Mouse (Mus musculus) midbrain, embryonic 11.5 days (tissue): ENCODE results near the gene Nck2. TPM values are rescaled to one million over a fixed set of nuclear protein-coding genes. Genes with fewer than 3 reads are reported as not detected.

Experiments used
- ATAC-seq: fragments of 200-750 bp; cut with Nextera tagmentation; 2 replicates; pipeline ENCODE4 v1.8.0; 2017; ENCODE audit warnings: moderate TSS enrichment, moderate library complexity; ENCODE audit not compliant: low FRiP score
- DNase-seq: peaks from one replicate; pipeline ENCODE4 v3.0.0; 2015; ENCODE audit warnings: low spot score; ENCODE audit errors: missing footprints
- H3K27ac ChIP-seq: fragments of 300-500 bp; sonication (generic); 2 replicates; pipeline ENCODE4 v1.5.1; 2014; ENCODE audit warnings: low read depth, low read length
- H3K27me3 ChIP-seq: fragments of 300-500 bp; sonication (generic); 2 replicates; pipeline ENCODE4 v1.6.1; 2014; ENCODE audit warnings: mild to moderate bottlenecking, low read length, moderate library complexity, mixed read lengths; ENCODE audit not compliant: control insufficient read depth, insufficient read depth
- H3K36me3 ChIP-seq: fragments of 300-500 bp; sonication (generic); 2 replicates; pipeline ENCODE4 v1.6.1; 2014; ENCODE audit warnings: mild to moderate bottlenecking, low read length, moderate library complexity, mixed read lengths; ENCODE audit not compliant: control insufficient read depth, insufficient read depth
- H3K4me1 ChIP-seq: fragments of 300-500 bp; sonication (generic); 2 replicates; pipeline ENCODE4 v1.6.1; 2014; ENCODE audit warnings: low read length; ENCODE audit not compliant: control insufficient read depth, insufficient read depth
- H3K4me2 ChIP-seq: fragments of 300-500 bp; sonication (generic); 2 replicates; pipeline ENCODE4 v1.6.1; 2014; ENCODE audit warnings: mild to moderate bottlenecking, moderate library complexity
- H3K4me3 ChIP-seq: fragments of 300-500 bp; sonication (generic); 2 replicates; pipeline ENCODE4 v1.5.1; 2014; ENCODE audit warnings: low read depth, low read length
- H3K9ac ChIP-seq: fragments of 300-500 bp; sonication (generic); 2 replicates; pipeline ENCODE4 v1.6.1; 2014; ENCODE audit warnings: low read length
- H3K9me3 ChIP-seq: fragments of 300-500 bp; sonication (generic); 2 replicates; pipeline ENCODE4 v1.6.1; 2016; ENCODE audit warnings: low read length; ENCODE audit not compliant: control insufficient read depth
- WGBS: fragments of 180-500 bp; shearing (Covaris S2); extraction: QIAGEN DNeasy Blood & Tissue Kit; methylation state at CpG from one replicate; pipeline ENCODE4 v1.1.7; 2014; 5-methylcytosine and 5-hydroxymethylcytosine counted together
- polyA plus RNA-seq: library from polyadenylated mRNA; unstranded; fragments of >200 nt; fragmentation: Nextera tagmentation; extraction: Ambion mirVana; gene quantifications from 2 replicates; pipeline ENCODE4 v1.2.1, GENCODE M21; 2014

Gene Nck2
- polyA plus RNA-seq, 1 experiment from 2014 or later: 33.6 TPM

DNA sequence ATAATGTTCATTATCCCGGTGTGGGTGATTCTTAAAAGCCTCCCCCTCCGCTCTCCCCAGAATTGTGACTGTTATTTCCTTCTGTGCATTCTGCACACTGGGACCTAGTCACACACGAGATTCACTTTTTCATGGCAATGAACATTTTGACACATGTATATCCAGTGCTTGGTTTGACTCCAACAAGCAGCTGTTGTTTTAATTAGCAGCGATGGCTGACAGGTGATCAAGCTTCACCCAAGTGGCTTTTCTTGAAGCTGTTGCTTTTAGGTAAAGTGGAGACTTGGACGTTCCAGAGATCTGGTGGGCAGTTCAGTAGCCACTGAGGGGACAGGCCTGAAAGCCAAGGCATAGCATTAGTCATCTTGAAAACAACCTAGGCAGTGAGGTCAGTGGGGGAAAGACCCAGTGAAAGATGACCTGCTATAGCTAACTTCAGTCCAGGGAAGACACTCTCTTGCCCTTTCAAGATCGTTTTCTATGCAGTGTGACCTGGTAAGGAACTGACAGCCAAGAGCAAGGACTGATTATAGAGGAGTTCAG lies 17.3 kb upstream of the Nck2 start:
- no peaks in the 10 kb centered on the region for H3K4me1 ChIP-seq
- ATAC-seq: no peak
- no peaks in the 10 kb centered on the region for H3K36me3 ChIP-seq
- 84% methylated on average over 6 of the region's 6 CpGs for WGBS
- no peaks in the 10 kb centered on the region for H3K9me3 ChIP-seq
- H3K4me2 ChIP-seq: no peak overlapping the region
- no peaks in the 10 kb centered on the region for H3K27me3 ChIP-seq
- DNase-seq: no peak
- H3K4me3 ChIP-seq: no peak overlapping the region
- H3K27ac ChIP-seq: no peak overlapping the region
- H3K9ac ChIP-seq: no peak overlapping the region

DNA sequence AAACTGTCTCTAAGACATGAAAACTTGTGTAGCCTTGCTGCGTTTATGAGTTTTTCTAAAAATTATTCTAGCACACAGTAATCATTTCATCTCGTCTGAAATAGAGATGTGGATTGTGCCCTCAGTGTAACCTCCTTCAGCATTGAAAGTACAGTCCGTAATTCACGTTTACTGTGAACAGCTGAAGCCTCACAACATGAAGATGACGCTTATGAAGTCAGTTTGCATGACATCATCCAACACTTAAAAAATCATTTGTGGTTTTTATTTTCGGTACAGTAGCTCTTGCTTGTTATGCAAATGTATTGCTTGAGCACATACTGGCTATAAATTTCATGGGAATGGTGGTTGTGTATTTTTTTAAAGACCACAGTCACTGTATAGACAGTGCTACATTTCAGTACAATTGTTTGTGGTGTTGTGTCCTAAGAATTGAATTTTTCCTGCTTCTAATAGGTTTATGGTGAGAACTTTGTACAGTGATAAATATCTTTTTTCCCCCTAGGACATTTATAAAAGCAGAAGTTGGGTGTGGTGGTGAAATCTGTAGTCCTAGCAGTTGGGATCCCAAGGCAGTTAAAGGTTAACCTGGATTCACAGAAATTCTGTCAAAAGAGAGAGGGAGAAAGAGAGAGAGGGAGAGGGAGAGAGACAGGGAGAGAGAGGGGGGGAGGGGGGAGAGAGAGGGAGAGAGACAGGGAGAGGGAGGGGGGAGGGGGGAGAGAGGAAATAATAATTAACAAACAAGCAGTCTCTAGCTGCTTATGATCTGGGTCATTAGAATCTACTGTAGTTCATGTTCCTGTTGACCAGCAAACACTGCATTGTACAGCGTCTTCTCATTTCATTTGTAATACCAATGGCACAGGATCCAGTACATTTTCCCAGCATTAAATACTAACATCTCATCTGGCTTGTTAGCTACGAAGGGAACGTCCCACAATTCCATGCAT lies 14.2 kb upstream of the Nck2 start:
- H3K27ac ChIP-seq: no peak overlapping the region
- WGBS: 88% methylated on average over 9 of the region's 9 CpGs
- H3K36me3 ChIP-seq: no peaks in the 10 kb centered on the region
- no peak overlapping the region for H3K9ac ChIP-seq
- H3K27me3 ChIP-seq: no peaks in the 10 kb centered on the region
- no peak overlapping the region for H3K4me2 ChIP-seq
- no peaks in the 10 kb centered on the region for H3K4me1 ChIP-seq
- no peak overlapping the region for H3K4me3 ChIP-seq
- H3K9me3 ChIP-seq: no peaks in the 10 kb centered on the region
- DNase-seq (no peak), ATAC-seq (no peak)

DNA sequence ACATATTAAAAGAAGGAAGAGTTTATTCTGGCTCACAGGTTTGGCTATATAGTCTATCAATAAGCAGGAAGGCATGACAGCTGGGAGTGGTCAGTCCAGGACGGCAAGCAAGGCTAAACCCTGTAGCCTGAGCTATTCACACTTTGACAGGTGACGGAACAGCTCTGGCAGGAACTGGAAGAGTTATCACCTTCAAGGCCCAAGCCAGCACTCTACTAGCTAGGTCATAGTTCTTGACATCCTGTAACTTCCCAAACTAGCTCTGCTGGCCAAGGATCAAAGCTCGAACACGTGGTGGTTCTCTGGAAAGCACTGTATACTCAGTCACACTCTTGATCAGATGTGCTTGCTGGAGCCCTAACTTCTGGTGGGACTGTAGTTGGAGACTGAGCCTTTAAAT lies 10.5 kb upstream of the Nck2 start:
- H3K27me3 ChIP-seq: no peaks in the 10 kb centered on the region
- no peak overlapping the region for H3K9ac ChIP-seq
- H3K4me3 ChIP-seq: no peak overlapping the region
- ATAC-seq (no peak), DNase-seq (no peak)
- H3K4me2 ChIP-seq: no peak overlapping the region
- WGBS: 86% methylated on average over 4 of the region's 4 CpGs
- H3K36me3 ChIP-seq: no peaks in the 10 kb centered on the region
- H3K27ac ChIP-seq: no peak overlapping the region
- H3K4me1 ChIP-seq: no peaks in the 10 kb centered on the region
- H3K9me3 ChIP-seq: no peaks in the 10 kb centered on the region

DNA sequence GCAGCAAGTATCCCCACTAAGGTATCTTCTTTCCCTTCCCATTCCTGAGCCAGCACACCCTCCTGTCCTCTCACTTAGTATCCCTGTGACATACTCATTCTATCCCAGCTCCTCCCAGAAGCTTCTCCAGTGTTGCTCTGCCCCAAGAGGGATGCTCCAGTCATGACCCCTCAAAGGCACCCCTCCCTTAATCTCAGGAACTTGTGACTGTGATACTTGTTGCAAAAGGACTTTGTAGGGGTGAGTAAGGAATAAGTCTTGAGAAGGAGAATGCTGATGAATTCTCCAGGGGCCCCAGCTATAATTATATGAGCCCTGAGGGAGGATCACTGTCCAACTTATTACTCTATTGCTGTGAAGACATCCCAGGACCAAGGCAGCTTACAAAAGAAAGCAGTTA lies 7.8 kb upstream of the Nck2 start:
- Histone ChIP-seq H3K4me3 (no peak overlapping the region), H3K9me3 (no peaks in the 10 kb centered on the region), H3K9ac (no peak overlapping the region), H3K27ac (no peak overlapping the region), H3K27me3 (no peaks in the 10 kb centered on the region), H3K4me2 (no peak overlapping the region), H3K36me3 (no peaks in the 10 kb centered on the region), H3K4me1 (no peaks in the 10 kb centered on the region)
- DNase-seq: no peak
- ATAC-seq: no peak

DNA sequence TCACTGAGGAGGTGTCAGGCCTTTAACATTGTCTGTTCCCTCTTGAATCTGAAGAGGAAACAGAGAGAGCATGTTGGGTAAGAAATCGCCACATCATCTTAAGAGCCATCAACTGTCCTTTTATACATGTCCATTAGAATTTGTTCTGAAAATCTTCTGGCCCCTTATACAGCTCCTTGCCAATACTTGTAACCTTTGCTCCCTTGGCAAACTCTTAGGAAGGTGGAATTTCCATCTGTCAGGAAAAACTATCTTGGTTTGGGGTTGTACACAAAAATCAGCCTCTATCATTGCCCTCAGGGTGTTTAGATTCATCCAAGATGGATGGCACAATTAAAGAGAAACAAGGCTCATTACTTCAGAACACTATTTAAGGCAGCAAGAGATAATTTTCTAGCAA lies 5.1 kb upstream of the Nck2 start:
- Histone ChIP-seq H3K4me2 (no peak overlapping the region), H3K27me3 (no peaks in the 10 kb centered on the region)

DNA sequence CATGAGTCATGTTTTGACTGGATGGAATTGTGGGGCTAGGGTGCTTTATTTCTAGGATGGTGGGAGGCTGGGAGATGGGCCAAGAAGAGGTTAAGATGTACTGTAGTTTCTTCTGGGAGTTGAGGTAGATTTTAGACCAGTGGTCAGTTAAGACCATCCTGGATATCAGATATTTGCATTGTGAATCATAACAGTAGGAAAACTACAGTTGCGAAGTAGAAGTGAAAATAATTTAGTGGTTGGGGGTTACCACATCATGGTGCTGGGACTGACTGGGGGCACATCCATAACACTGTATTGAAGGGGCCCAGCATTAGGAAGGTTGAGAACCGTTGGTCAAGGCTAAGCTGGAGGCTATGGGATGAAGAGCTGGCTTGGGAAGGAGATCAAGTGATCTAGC lies 1.8 kb upstream of the Nck2 start:
- DNase-seq (no peak), ATAC-seq (no peak)
- no peak overlapping the region for H3K4me3 ChIP-seq
- H3K9me3 ChIP-seq: no peaks in the 10 kb centered on the region
- H3K27ac ChIP-seq: no peak overlapping the region
- WGBS: 91% methylated on average over 2 of the region's 2 CpGs
- no peak overlapping the region for H3K4me2 ChIP-seq
- H3K9ac ChIP-seq: no peak overlapping the region
- H3K36me3 ChIP-seq: no peaks in the 10 kb centered on the region
- no peaks in the 10 kb centered on the region for H3K27me3 ChIP-seq
- H3K4me1 ChIP-seq: peaks cover 5% of the 10 kb centered on the region

More for the DNA sequence above, 5.1 kb upstream of the Nck2 start:
- Histone ChIP-seq H3K4me1 (no peaks in the 10 kb centered on the region), H3K36me3 (no peaks in the 10 kb centered on the region), H3K4me3 (no peak overlapping the region), H3K9me3 (no peaks in the 10 kb centered on the region), H3K27ac (no peak overlapping the region), H3K9ac (no peak overlapping the region)
- DNase-seq (no peak), ATAC-seq (no peak)
- 92% methylated on average over 1 of the region's 1 CpGs for WGBS

DNA sequence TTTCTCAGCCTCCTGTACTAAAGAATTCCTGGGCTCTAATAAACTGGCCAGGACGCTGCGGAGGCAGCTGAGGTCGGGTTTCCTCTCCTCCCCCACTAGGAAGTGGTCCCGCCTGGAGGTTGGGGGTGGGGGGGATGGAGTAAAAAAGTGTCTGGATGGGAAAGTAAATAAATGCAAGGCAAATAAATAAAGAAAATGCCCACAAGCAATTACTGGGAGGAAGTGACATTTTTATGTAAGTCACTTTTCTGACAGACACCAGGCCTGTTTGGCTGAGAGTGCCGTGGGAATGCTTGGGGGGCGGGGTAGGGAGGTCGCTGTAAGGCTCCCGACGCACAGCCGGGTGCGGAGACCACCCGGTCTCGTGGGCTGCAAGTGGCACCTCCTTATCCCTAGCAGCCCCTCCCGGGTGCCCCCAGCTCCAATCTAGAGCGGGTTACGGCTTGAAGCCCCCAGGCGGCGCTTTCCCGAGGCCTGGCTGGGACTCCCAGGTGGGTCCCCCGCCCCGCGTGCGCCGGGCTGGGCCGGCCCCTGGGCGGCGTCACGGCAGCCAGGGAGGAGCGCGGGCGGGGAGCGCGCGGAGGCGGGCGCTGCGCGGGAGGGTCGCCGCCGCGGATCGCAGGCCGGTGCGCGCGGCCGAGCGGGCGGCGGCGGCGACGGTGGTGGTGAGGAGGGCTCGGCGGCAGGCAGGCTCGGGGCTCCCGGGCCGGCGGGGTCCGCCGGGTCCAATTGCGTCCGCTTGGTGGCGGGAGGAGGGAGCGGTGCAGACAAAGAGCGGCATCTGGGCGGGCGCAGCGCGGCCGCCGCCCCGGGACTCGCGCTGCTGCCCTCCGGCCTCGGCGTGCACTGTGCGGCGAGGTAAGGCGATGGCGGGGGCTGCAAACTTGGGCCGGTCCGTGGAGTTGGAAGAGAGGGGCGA lies 1.1 kb downstream of the Nck2 start:
- no peaks in the 10 kb centered on the region for H3K27me3 ChIP-seq
- DNase-seq: peak; percentile 99
- H3K9ac ChIP-seq: peak overlapping the region; percentile 98
- H3K27ac ChIP-seq: peak overlapping the region; percentile 82
- WGBS: 0% methylated on average over 64 of the region's 86 CpGs
- no peaks in the 10 kb centered on the region for H3K36me3 ChIP-seq
- H3K4me1 ChIP-seq: peaks cover 8% of the 10 kb centered on the region
- H3K4me2 ChIP-seq: peak overlapping the region; percentile 60
- H3K4me3 ChIP-seq: peak overlapping the region; percentile 95
- peak; percentile 93 for ATAC-seq
- H3K9me3 ChIP-seq: no peaks in the 10 kb centered on the region

DNA sequence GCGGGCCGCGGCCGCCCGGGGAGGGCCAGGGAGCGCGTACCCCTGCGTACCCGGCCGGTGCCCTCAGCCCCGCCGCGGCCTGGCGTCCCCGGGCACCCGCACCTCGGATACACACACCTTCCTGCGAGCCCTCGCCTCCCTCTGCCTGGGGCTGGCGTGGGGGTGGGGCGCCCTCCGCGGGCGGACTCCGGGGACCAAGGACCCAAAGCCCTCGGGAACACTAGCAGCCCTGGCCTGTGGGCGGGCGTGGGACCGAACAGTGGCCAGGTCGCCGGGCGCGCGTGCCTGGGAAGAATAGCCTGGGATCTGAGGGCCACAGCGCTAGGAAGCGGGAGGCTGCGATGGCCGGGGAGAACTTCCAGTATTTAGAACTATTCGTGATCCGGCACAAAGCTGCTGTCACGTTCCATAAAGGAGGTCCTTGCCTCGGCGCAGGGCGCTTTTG lies 1.7 kb downstream of the Nck2 start:
- H3K27me3 ChIP-seq: no peaks in the 10 kb centered on the region
- no peaks in the 10 kb centered on the region for H3K36me3 ChIP-seq
- H3K9me3 ChIP-seq: no peaks in the 10 kb centered on the region
- ATAC-seq (peak; percentile 76), DNase-seq (peak; percentile 96)
- peaks cover 8% of the 10 kb centered on the region for H3K4me1 ChIP-seq
- peak overlapping the region; percentile 98 for H3K9ac ChIP-seq
- peak overlapping the region; percentile 60 for H3K4me2 ChIP-seq
- 1% methylated on average over 39 of the region's 44 CpGs for WGBS
- H3K27ac ChIP-seq: peak overlapping the region; percentile 82
- peak overlapping the region; percentile 95 for H3K4me3 ChIP-seq
